Mouse (Mus musculus) forebrain, postnatal 0 days (tissue): ENCODE measurements around the gene Gtf2a2. TPM values are rescaled to one million over a fixed set of nuclear protein-coding genes. Genes with fewer than 3 reads are reported as not detected.

Source experiments
- ATAC-seq: fragments of 200-750 bp; cut with Nextera tagmentation; 2 replicates; pipeline ENCODE4 v1.8.0; 2017; ENCODE audit warnings: mild to moderate bottlenecking, moderate library complexity
- DNase-seq: peaks from one replicate; pipeline ENCODE4 v3.0.0-alpha.2; 2015
- H3K27ac ChIP-seq: fragments of 300-500 bp; sonication (generic); 2 replicates; pipeline ENCODE4 v1.5.1; 2014; ENCODE audit warnings: low read depth, mild to moderate bottlenecking, antibody characterized with exemption, low read length, moderate library complexity, mixed read lengths
- H3K27me3 ChIP-seq: fragments of 300-500 bp; sonication (generic); 2 replicates; pipeline ENCODE4 v1.6.1; 2014; ENCODE audit warnings: mild to moderate bottlenecking, low read length, mixed read lengths; ENCODE audit not compliant: insufficient read depth
- H3K36me3 ChIP-seq: fragments of 300-500 bp; sonication (generic); 2 replicates; pipeline ENCODE4 v1.6.1; 2014; ENCODE audit warnings: mild to moderate bottlenecking, moderate library complexity; ENCODE audit not compliant: insufficient read depth
- H3K4me1 ChIP-seq: fragments of 300-500 bp; sonication (generic); 2 replicates; pipeline ENCODE4 v1.6.1; 2014; ENCODE audit warnings: antibody characterized with exemption; ENCODE audit not compliant: insufficient read depth
- H3K4me2 ChIP-seq: fragments of 300-500 bp; sonication (generic); 2 replicates; pipeline ENCODE4 v1.6.1; 2014; ENCODE audit warnings: low read depth, mild to moderate bottlenecking, moderate library complexity
- H3K4me3 ChIP-seq: fragments of 300-500 bp; sonication (generic); 2 replicates; pipeline ENCODE4 v1.5.1; 2014; ENCODE audit warnings: low read depth, low read length, mixed read lengths
- H3K9ac ChIP-seq: fragments of 300-500 bp; sonication (generic); 2 replicates; pipeline ENCODE4 v1.6.1; 2014; ENCODE audit warnings: mild to moderate bottlenecking
- H3K9me3 ChIP-seq: fragments of 300-500 bp; sonication (generic); 2 replicates; pipeline ENCODE4 v1.6.1; 2016; ENCODE audit warnings: low read length
- CTCF ChIP-seq: sonication (generic); IDR thresholded peaks from 2 replicates; pipeline ENCODE4 v1.5.1; 2016; ENCODE audit warnings: antibody characterized with exemption, control low read depth, low read depth
- WGBS: fragments of 180-500 bp; shearing (Covaris S2); extraction: QIAGEN DNeasy Blood & Tissue Kit; methylation state at CpG from one replicate; pipeline ENCODE4 v1.1.7; 2014; 5-methylcytosine and 5-hydroxymethylcytosine counted together
- polyA plus RNA-seq: library from polyadenylated mRNA; unstranded; fragments of >200 nt; fragmentation: Nextera tagmentation; extraction: Ambion mirVana; gene quantifications from 2 replicates; pipeline ENCODE4 v1.2.1, GENCODE M21; 2015
- total RNA-seq: library from RNA; depleted of rRNA; stranded (reverse); fragments of >200 nt; gene quantifications from 2 replicates; pipeline ENCODE4 v1.2.3, GENCODE M21; 2014

The Gtf2a2 gene
- total and polyA plus RNA-seq, 2 experiments from 2014 or later = 139 to 257 TPM

DNA sequence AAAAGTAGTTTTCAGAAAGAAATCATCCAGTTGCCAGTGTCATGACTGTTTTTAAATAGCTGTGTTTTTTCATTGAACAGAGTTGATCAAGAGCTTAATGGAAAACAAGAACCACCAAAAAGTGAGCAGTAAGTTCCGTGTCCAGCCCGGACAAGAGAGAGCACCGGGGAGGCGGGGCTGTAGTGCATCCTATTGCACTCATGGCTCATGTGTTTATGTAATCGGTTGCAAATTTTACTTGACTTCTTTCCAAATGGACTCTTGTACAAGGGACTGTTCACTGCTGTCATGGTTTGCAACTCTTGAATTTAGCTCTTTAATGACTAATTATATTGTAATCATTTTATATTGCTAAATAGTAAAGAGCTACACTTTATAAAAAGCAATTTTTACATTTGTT, 5.4 kb upstream of the Gtf2a2 start:
- 92% methylated on average over 5 of the region's 5 CpGs for WGBS
- no peak for TF ChIP-seq CTCF
- Histone ChIP-seq H3K27me3 (no peaks in the 10 kb centered on the region), H3K4me1 (0 out of 2 replicates have a peak, but pooled peaks cover 1% of the 10 kb centered on the region), H3K4me3 (no peak overlapping the region), H3K36me3 (peaks cover 52% of the 10 kb centered on the region), H3K9ac (no peak overlapping the region), H3K27ac (no peak overlapping the region), H3K4me2 (no peak overlapping the region), H3K9me3 (no peaks in the 10 kb centered on the region)
- no peak for DNase-seq
- no peak for ATAC-seq

DNA sequence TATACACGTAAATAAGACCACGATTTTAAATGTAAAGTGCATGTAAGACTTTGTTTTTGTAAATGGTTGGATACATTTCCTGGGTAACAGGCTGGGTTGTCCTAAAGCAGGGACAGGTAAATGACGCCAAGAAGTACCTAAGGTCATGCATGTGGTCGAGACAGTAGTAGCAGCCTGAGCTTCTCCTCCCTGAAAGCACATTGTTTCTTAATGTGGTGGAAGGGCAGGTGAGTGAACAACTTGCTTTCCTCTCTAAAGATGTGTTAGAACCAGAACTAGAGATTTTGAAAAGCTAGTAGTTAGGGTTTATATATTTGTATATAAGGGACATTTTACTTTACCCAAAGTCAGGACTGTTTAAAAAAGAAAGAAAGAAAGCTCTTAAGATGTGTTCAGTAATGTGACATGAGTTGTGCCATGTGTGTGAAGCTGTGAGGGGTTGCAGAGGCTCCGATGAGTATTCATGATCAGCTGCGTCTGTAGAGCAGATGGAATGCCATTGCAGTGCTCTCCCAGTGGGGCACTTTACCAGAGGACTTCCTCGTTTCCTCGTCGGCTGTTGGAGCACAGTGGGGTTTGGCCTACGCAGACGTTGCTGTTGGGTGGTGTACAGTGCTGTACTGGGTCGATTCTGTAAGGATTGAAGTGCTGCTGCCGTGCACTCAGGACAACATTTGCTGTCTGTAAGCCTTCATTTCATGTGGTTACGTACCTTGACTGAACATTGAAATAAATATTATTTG, 4.7 kb upstream of the Gtf2a2 start:
- no peak for DNase-seq
- Histone ChIP-seq H3K4me3 (no peak overlapping the region), H3K4me2 (no peak overlapping the region), H3K27me3 (no peaks in the 10 kb centered on the region), H3K9me3 (no peaks in the 10 kb centered on the region), H3K4me1 (0 out of 2 replicates have a peak, but pooled peaks cover 3% of the 10 kb centered on the region), H3K9ac (no peak overlapping the region), H3K36me3 (peaks cover 46% of the 10 kb centered on the region), H3K27ac (no peak overlapping the region)
- ATAC-seq = no peak
- TF ChIP-seq CTCF = no peak
- 87% methylated on average over 14 of the region's 14 CpGs for WGBS

DNA sequence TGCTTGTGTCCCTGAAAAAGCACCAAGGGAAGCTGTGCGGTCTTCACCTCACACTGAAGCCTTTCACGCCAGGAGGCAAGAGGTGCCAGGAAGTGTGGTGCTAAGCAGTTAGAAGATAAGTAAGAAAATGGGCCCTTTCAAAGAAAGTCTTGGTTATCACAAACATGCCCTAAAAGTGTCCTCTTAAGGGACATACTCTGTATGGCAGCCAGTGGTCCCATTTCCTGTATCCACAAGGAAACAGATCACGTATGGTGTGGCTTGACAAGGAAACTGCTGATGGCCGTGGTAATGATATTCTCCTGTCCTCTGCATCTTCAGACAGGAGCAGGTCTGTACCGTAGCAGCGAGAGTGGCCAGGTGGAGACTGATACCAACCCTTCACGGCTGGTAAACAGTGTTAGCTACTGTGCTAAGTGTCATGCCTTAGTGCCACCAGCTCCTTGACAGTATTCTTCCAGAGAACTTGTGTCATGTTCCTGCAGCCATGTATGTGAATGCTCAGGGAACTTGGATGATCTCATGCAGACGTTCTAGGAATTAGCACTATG, 2.5 kb upstream of the Gtf2a2 start:
- H3K27me3 ChIP-seq = no peaks in the 10 kb centered on the region
- H3K9ac ChIP-seq = no peak overlapping the region
- H3K4me2 ChIP-seq = no peak overlapping the region
- ATAC-seq (no peak), DNase-seq (no peak)
- H3K4me3 ChIP-seq = no peak overlapping the region
- H3K4me1 ChIP-seq = peaks cover 12% of the 10 kb centered on the region
- H3K27ac ChIP-seq = no peak overlapping the region
- WGBS = 89% methylated on average over 8 of the region's 8 CpGs
- no peak for TF ChIP-seq CTCF
- peaks cover 32% of the 10 kb centered on the region for H3K36me3 ChIP-seq
- no peaks in the 10 kb centered on the region for H3K9me3 ChIP-seq

DNA sequence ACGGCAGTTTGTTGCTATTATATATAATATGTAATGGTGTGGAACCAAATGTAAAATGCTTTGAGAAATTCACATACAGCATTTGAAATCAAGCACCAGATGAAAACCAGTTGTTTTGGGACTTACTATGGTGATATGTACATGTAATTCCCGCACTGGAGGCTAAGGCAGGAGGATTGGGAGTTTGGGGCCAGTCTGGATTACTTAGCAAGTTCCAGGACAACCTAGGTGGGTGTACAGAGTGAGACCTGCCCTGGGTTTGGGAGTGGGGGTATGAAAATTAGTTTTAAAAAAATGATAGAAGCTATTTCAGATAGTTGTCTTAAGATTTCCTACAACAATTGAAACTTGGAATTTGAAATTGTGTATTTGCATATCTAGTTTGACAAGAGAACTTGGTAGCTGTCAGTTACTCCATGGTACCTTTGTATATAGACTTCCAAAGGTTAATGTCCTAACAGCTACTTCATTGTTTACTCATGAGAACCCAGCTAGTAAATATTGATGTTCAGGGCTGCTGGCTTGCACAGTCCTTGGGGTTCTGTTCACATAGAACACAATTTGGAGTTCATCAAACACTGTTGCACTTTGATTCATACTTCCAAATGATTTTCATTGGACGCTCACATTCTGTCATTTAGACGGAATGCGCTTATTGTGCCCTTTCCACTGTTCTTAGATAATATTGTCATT, 1.4 kb upstream of the Gtf2a2 start:
- ATAC-seq (no peak), DNase-seq (no peak)
- no peak for TF ChIP-seq CTCF
- peaks cover 12% of the 10 kb centered on the region for H3K4me1 ChIP-seq
- H3K9me3 ChIP-seq = no peaks in the 10 kb centered on the region
- no peak overlapping the region for H3K9ac ChIP-seq
- no peaks in the 10 kb centered on the region for H3K27me3 ChIP-seq
- no peak overlapping the region for H3K4me2 ChIP-seq
- peaks cover 27% of the 10 kb centered on the region for H3K36me3 ChIP-seq
- no peak overlapping the region for H3K4me3 ChIP-seq
- WGBS = 97% methylated on average over 5 of the region's 5 CpGs
- H3K27ac ChIP-seq = no peak overlapping the region

DNA sequence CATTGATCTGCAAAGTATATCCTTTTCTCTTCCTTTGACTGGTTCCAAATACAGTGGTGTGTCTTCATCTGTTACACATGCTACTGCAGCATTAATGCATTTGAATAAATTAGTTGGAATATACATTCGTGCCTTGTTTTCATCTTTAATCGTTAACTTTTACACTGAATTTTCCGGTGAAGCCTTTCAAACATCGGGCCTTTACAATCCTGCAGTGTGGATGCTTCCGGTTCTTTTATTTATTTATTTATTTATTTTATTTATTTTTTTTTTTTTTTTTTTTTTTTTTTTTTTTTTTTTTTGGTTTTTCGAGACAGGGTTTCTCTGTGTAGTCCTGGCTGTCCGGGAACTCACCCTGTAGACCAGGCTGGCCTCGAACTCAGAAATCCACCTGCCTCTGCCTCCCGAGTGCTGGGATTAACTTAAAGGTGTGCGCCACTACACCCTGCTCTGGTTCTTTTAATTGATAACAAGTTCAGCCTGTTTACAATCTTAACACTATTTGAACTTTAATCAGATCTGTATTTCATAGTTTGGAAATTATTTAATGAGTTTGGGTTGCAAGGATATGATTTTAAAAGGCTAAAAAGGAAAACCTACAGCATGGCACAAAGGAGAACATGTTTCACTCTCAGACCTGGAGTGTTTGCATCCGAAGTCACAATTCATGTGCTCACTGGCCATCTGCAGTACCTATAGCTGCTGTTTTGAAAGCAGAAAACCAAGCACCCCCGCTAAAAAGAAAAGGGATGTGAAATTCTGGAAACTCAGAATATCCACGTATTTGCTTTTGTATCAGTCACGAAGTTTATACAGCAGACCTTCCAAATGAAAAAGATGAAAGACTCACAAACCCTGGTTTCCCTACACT, 578 bp upstream of the Gtf2a2 start:
- ATAC-seq (no peak), DNase-seq (no peak)

DNA sequence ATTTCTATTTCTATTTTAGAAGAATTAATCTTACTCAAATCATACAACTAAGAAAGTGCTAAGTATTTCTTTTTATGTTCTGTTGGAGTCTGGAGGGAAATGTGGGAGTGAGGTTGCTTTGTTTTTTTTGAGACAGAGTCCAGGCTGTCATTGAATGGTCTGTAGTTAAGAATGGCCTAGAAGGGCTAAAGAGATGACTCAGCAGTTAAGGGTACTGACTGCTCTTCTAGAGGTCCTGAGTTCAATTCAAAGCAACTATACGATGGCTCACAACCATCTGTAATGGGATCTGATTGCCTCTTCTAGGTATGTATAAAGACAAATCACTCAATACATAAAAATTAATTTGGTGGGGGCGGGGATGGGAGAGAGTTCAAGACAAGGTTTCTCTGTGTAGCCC, 3.3 kb downstream of the Gtf2a2 start:
- ATAC-seq (no peak), DNase-seq (no peak)
- Histone ChIP-seq H3K4me3 (no peak overlapping the region), H3K27ac (no peak overlapping the region), H3K27me3 (no peaks in the 10 kb centered on the region), H3K36me3 (0 out of 2 replicates have a peak, but pooled peaks cover 3% of the 10 kb centered on the region), H3K4me1 (peaks cover 12% of the 10 kb centered on the region), H3K9ac (no peak overlapping the region), H3K9me3 (no peaks in the 10 kb centered on the region), H3K4me2 (no peak overlapping the region)
- TF ChIP-seq CTCF = no peak
- WGBS = 92% methylated on average over 2 of the region's 2 CpGs

More for the DNA sequence above, 578 bp upstream of the Gtf2a2 start:
- no peak for TF ChIP-seq CTCF
- no peaks in the 10 kb centered on the region for H3K9me3 ChIP-seq
- peaks cover 12% of the 10 kb centered on the region for H3K4me1 ChIP-seq
- H3K4me3 ChIP-seq = peak overlapping the region; percentile 94
- H3K27ac ChIP-seq = peak overlapping the region; percentile 59
- H3K36me3 ChIP-seq = peaks cover 27% of the 10 kb centered on the region
- H3K4me2 ChIP-seq = peak overlapping the region; percentile 67
- no peaks in the 10 kb centered on the region for H3K27me3 ChIP-seq
- H3K9ac ChIP-seq = peak overlapping the region; percentile 28; the same call in 1 of the 2 replicates
- 60% methylated on average over 14 of the region's 14 CpGs for WGBS
